Mouse (Mus musculus) right cerebral cortex, adult 18-20 months (tissue): Measurements from ENCODE around the gene Gstt3.
"Not testable (repeated sequence)": the region's sequence is repeated elsewhere in the genome, so short reads cannot be mapped to it uniquely, and the experiment has no call there.

Experiments used
- DNase-seq: peaks from one replicate; pipeline ENCODE4 v3.0.0; 2022; ENCODE audit warnings: mixed read lengths

The Gstt3 gene

GRCm38 (mm10) chr10:75779206-75780174 lies 1.7 kb downstream of the Gstt3 start:
- no peak for DNase-seq

DNA sequence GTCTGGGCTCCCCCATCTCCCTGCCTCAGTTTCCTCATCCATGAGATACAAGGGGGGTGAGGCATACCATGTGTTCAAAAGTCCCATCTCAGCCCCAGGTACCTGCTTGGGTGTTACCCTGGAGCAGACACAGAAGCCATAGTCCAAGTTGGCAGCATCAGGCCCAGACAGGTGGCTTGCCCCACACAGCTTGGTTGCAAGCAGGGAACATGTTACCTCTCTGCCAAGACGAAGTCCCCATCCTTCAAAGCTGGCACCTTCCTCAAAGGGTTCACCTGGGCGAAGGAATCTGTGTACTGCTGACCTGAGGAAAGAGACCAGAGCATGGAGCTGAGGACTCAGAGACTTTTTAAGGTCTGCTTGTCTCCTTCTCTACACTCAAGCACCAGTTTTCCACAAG lies 3.3 kb downstream of the Gstt3 start:
- DNase-seq: no peak

GRCm38 (mm10) chr10:75776562-75776961 lies 4.7 kb downstream of the Gstt3 start:
- no peak for DNase-seq

DNA sequence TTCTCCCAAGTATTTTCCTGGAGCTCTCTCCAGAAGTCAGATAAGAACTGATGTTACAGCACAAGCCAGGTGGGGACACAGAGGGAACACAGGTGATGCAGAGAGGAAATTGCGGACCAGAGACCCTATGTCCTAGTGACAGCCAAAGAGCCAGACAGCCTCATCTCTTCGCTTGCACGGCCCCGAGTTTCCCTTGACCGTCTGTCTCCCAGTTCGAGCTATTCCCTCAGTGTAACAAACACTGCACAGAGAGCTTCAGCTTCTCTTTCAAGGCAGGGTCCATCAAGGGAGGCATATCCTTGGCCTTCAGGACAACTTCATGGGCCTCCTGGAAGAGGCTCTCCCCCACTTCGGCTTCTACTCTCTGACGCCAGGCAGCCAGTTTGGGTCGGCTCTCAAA lies 6.6 kb downstream of the Gstt3 start:
- DNase-seq: no peak

- DNase-seq: no peak
Observed at GRCm38 (mm10) chr10:75774102-75774501, 7.1 kb downstream of the Gstt3 start.

DNA sequence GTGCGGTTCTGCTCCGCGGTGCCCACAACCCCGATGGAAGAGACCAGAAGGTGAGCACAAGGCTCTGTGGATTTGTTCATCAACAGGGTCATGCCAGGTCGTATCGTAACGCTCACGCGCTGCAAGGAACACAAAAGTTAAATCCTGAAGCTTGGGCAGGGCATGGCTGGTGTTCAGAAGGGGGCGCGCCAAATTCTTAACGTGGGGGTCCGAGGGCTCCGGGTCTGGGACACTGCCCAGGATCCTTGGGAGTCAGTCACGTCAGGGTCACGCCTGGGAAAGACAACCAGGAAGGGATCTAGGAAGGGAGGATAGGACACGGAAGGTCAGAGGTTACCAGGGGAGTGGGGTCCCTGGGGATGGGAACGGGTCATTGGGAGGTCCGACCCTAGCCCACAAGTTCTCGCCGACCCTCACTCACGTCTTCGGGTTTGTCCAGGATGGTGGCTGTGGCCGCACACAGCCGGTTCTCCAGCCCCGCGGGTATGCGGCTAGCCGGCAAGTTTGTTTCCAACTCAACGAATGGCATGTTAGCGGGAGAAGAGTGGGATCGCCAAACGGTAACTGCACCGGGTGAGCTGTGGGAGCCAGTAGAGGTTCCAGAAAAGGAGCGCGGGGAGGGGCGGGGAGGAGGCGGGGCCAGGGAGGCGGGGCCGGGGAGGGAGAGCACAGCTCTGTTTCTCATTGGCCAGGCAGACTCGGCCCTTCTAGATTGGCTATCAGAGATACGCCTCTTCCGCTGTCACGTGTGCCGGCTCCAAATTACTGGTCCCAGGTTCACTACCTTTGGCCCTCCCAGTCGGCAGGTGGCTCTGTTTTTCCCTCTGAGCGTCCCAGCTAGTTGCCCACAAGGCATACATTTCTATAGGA lies 8.2 kb downstream of the Gstt3 start, which contains the start of gene Ddt:
TSS of gene Ddt (minus strand) at position 620 of the 870 bp plus-strand sequence.
- peak; percentile 91 for DNase-seq

- not testable (repeated sequence) for DNase-seq
Observed at GRCm38 (mm10) chr10:75767756-75768155, 13.5 kb downstream of the Gstt3 start.

DNA sequence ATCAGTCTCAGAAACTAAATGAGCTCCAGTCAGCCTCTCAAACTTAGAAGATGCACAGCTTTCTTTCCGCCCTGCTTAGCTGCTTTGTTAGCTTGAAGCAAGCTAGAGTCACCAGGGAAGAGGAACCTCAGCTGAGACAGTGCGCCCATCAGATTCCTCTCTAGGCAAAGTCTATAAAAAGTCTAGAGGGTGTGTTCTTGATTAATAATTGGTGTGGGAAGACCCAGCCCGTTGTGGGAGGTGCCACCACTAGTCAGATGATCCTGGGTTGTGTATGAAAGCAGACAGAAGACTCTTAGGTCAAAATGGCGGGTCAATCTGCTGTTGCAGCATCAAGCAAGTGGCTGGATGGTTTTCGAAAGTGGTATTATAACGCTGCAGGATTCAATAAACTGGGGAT lies 14.4 kb downstream of the Gstt3 start:
- DNase-seq: no peak

- no peak for DNase-seq
Observed at GRCm38 (mm10) chr10:75764519-75765473, 16.4 kb downstream of the Gstt3 start.

GRCm38 (mm10) chr10:75763682-75764518 lies 17.3 kb downstream of the Gstt3 start, which contains the start of gene Cabin1:
TSS of gene Cabin1 (minus strand) at chr10:75764341.
- DNase-seq: peak; percentile 98

- no peak for DNase-seq
Observed at GRCm38 (mm10) chr10:75762413-75762812, 18.8 kb downstream of the Gstt3 start.

- no peak for DNase-seq
Observed at GRCm38 (mm10) chr10:75760311-75760710, 20.9 kb downstream of the Gstt3 start.

- no peak for DNase-seq
Observed at GRCm38 (mm10) chr10:75756719-75757118, 24.5 kb downstream of the Gstt3 start.

- peak; percentile 87 for DNase-seq
Observed at GRCm38 (mm10) chr10:75744017-75744416, 37.2 kb downstream of the Gstt3 start.

DNA sequence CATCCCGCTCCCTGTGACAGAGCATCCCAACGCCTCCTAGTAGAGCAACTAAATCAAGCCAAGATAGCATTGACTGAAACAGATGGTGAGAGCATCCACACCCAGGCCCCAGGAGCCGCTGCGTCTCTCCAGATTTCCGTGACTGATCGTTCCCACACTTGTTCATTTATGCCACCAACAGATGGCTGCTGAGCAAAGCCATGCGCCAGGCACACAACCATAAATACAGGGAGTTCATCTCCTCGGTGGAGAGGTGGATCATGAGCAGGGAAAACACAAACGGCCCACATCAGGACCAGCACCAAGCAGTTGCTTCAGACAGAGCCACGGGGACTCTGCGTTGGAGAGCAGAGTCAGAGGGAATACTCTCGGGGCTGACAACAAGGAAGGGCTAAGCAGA lies 37.8 kb downstream of the Gstt3 start:
- peak; percentile 86 for DNase-seq

DNA sequence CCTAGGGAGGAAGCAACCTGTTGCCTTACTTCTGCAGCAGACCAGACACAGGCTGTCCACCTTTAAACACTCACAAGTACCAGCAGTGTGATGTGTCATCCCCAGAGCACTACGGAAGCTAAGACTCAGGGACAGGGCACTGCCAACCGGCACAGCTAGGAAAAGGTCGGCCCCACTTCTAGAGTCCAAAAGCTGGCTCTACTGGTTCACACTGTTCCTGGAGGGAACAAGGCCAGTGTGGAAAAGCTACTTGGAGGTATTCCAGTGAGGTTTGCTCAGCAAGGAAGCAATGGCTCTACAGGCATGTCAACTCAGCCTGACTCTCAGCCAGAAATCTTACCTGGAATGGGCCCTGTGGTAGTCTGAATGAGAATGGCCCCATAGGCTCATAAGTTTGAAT lies 40.3 kb downstream of the Gstt3 start:
- DNase-seq: no peak

- no peak for DNase-seq
Observed at GRCm38 (mm10) chr10:75725449-75725848, 55.8 kb downstream of the Gstt3 start.
